In the genomic region with DNA sequence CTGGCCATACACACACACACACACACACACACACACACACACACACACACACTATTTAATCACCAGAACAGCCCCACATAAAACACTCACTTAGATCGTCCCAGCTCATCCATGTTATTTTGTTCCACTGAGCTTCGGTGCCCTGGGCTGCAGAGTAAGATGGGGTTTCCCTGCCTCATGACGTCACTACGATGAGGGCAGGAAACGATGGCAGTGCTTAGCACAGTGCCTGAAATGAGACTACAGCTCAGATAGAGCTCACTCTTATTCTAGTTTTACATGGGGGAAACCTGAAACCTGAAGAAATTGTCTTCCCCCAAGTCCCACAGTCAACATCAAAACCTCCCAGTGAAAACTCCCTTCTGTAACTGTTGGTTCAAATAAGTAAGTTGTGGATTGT, we compare ENCODE assay signal across 25 mouse cellular contexts.
DNase-seq lines count a peak whose midpoint lies in the region; TF ChIP-seq lines count a peak whose summit lies in the region.
"Had no signal": no experiment of that assay in that cellular context is flagged by ENCODE, and none has a peak within 500 bp of the region (broad histone marks: within the 10 kb centered on the region; RNA-seq: fewer than 3 reads in every experiment).

No protein-coding gene starts in this region.

- H3K27ac ChIP-seq in bone marrow, adult 2 months (ENCODE audit: control insufficient read depth, insufficient read depth, low read depth, low read length, poor library complexity), result peak overlapping the region; percentile 24; the same call in 1 of the 2 replicates
- H3K27ac ChIP-seq: embryonic facial prominence, embryonic 13.5 days; heart, adult 2 months; hindbrain, embryonic 15.5 days; intestine, embryonic 15.5 days; kidney, postnatal 0 days; liver, embryonic 15.5 days; lung, embryonic 15.5 days; stomach, postnatal 0 days had no signal

- TF ChIP-seq POLR2A in bone marrow, adult 2 months (IDR thresholded peaks at IDR 0.05; ENCODE audit: borderline replicate concordance, control insufficient read depth, low read depth, low read length), result no peak

- peaks cover 3% of the 10 kb centered on the region for H3K4me1 ChIP-seq in bone marrow, adult 2 months (ENCODE audit: control insufficient read depth, insufficient read depth, low read length)
- H3K4me1 ChIP-seq: intestine, embryonic 15.5 days; lung, embryonic 15.5 days had no signal

- H3K4me3 ChIP-seq in bone marrow, adult 2 months (replicated peaks; ENCODE audit: control insufficient read depth, low read depth, low read length), result no peak overlapping the region
- H3K4me3 ChIP-seq: embryonic facial prominence, embryonic 13.5 days; heart, adult 2 months; heart, embryonic 12.5 days; hindbrain, embryonic 15.5 days; intestine, embryonic 15.5 days; liver, embryonic 15.5 days; lung, embryonic 15.5 days had no signal

- 65% methylated on average over 5 of the region's 5 CpGs for WGBS in bone marrow, adult 2 months

- TF ChIP-seq CTCF in bone marrow, adult 2 months (IDR thresholded peaks at IDR 0.05; ENCODE audit: control insufficient read depth, insufficient read depth, low read length), result no peak

- DNase-seq in B cell, adult 2 months, result peak; percentile 71 to 76
- DNase-seq in CD4-positive, CD25-positive, alpha-beta regulatory T cell, adult 2 months (ENCODE audit: low read depth, low spot score), result peak; percentile 93
- peak; percentile 28 to 58 for DNase-seq in natural killer cell, adult 2 months (ENCODE audit: low spot score in 2 of 2)
- DNase-seq in cerebellum, adult 11-12 months, result no peak
- no peak for DNase-seq in kidney, postnatal 10 days
- no peak for DNase-seq in urinary bladder, postnatal 10 days (ENCODE audit: low spot score)
- DNase-seq: adrenal gland, postnatal 10 days; cerebellum, adult 18-20 months; cerebellum, postnatal 10 days; heart, adult 2 months; kidney, adult 8-10 months; layer of hippocampus, postnatal 36 days; liver; right cerebral cortex, postnatal 4 days; thymus, adult 18-20 months; thymus, postnatal 25 days had no signal

Comparison
In these comparisons a context has a peak if more than half of its experiments do, and no peak if none do; other contexts are left out.
1. DNase-seq: peak in B cell, adult 2 months (2 of 2), CD4-positive, CD25-positive, alpha-beta regulatory T cell, adult 2 months (single experiment) and natural killer cell, adult 2 months (2 of 2); none in cerebellum, adult 11-12 months (single experiment), kidney, postnatal 10 days (single experiment) and urinary bladder, postnatal 10 days (single experiment).